Mouse (Mus musculus): ENCODE data around the gene Wbp2nl.
A peak's percentile ranks its signal among the peaks of the same experiment; 100 is the strongest.

The Wbp2nl gene

GRCm38 (mm10) chr15:82298764-82299561 lies at the start of gene Wbp2nl:
Gene Wbp2nl, plus strand, starts transcription at chr15:82298954.
- DNase-seq, result no peak

- no peak for DNase-seq
These were observed 47.2 kb upstream of the Wbp2nl start for GRCm38 (mm10) chr15:82251579-82251978.

DNA sequence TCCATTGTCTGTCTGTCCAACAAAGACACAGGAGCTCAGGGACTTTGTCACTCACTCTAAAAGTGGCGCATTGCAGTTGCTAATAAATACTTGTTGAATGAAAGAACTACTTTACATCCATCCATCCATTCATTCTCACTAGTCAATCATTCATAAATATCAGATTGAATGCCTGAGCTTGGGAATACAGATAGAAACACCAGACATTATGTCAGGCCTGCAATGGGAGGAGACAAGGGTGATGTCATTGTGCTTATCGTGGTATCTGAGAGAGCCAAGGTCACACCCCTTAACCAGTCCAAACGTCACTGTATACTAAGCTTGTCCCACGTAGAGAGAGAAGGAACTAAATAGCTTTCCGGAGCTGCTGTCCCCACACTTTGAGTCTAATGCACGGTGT lies 46.7 kb upstream of the Wbp2nl start, which contains the start of gene 1500009C09Rik:
1500009C09Rik (plus strand) TSS at position 301 of the 400 bp plus-strand sequence.
- no peak for DNase-seq

DNA sequence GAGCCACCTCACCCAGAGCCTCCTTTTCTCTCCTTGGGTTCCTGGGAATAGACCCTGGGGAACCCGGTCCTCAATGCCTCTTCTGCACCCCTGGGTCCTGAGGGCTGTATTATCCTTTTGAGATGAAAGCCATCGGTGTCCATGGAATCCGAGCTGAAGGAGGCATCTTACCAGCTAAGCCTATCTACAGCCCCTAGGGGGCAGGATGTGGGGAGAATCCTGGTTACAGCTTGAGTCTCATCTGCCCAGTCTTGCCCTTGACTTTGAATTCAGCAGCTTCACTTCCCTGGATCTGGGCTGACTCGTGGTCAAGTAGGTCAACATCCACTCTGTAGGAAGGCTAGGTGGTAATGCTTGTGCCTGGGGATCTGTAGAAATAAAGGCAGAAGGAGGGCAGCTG lies 43.5 kb upstream of the Wbp2nl start:
- DNase-seq, result no peak

GRCm38 (mm10) chr15:82255944-82256383 lies 42.8 kb upstream of the Wbp2nl start:
- no peak for DNase-seq

- DNase-seq, result peak; percentile 84
These were observed 39.2 kb upstream of the Wbp2nl start for GRCm38 (mm10) chr15:82259510-82259909.

- DNase-seq, result peak; percentile 72
These were observed 32.4 kb upstream of the Wbp2nl start for GRCm38 (mm10) chr15:82266356-82266755.

GRCm38 (mm10) chr15:82268185-82268584 lies 30.6 kb upstream of the Wbp2nl start:
- no peak for DNase-seq

- DNase-seq, result no peak
These were observed 30.0 kb upstream of the Wbp2nl start for GRCm38 (mm10) chr15:82268783-82269182.

GRCm38 (mm10) chr15:82271201-82271600 lies 27.6 kb upstream of the Wbp2nl start:
- peak; percentile 62 for DNase-seq

GRCm38 (mm10) chr15:82272295-82272694 lies 26.5 kb upstream of the Wbp2nl start:
- no peak for DNase-seq

GRCm38 (mm10) chr15:82274593-82274926 lies 24.2 kb upstream of the Wbp2nl start, which contains the start of gene Sept3:
Gene Sept3, plus strand, starts transcription at chr15:82274893.
- no peak for DNase-seq

DNA sequence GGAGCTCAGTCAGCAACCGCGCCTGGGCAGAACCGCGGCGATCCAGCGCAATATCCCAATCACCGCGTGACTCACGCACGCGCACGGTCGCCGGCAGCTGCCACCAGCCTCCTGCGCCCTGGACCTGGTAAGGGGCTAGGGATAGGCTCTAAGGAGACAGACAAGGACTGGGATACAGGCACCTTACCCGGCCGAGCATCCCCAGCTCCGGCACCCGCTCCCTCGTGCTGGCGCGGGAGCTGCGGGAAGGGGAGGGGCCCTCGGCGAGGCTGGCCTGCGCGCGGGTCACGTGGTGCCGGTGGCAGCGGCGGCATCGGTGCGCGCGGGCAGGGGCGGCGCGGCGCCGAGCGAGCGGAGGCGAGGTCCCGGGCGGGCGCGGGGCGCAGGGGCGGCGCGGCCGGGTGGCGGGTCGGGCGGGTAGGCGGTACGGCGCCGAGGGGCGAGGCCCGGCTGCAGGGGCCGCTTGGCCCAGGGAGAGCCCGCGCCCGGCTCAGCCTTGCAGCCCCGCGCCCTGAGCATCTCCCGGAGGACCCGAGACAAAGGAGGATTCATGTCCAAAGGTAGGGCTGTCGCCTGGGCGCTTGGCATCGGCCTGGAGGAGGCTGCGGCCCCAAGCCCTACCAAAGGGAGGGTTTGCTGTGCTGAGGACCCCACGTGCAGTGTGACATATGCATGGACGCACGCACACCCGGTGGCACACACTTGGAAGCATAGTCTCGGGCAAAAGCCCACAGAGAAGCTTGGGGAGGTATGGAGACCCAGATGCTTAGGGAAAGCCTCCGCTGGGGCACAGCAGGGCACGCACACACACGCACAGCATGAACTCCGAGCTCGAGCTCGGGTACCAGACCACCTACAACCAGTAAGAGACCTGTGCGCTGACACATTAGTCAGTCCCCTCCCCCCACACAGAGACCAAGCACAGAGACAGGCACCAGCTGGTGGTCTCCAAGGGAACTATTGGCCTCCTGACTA lies 23.5 kb upstream of the Wbp2nl start:
- DNase-seq, result peak; percentile 34

- no peak for DNase-seq
These were observed 21.2 kb upstream of the Wbp2nl start for GRCm38 (mm10) chr15:82277591-82277990.

DNA sequence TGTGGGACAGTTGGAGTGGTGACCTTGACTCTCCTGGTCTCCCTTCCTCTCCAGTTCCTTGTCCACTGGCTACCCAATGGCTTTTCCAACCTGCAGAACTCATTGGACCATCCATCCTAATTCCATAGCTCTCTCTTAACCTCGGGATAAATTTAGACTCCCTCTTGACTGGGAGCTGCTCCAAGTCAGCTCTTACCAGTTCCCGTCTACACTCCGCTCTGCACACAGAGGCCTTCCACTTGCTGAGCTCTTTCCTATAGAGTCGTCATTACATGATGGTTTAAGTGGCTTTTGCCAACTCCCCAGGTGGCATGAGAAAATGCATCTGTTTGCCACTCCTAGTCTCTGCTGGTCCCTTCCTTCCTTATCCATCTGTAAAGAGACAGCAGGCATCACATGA lies 18.1 kb upstream of the Wbp2nl start:
- no peak for DNase-seq

DNA sequence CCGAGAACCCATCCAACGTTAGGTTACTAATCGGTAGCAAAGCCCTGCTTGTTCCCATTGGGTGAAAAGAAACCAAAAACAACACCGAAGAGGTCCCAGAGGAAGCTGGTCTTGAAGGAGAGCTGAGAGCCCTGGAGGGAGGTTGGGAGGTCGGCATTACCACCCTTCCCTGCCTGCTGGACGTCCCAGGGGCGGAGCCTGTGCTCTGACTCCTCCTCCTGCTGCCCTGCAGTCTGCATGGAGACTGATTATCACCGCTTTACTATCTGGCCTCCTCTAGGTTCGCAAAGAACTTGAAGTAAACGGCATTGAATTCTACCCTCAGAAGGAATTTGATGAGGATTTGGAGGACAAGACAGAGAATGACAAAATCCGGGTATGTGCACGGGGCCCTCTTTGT lies 12.6 kb upstream of the Wbp2nl start:
- no peak for DNase-seq

- no peak for DNase-seq
These were observed 8.5 kb upstream of the Wbp2nl start for GRCm38 (mm10) chr15:82290252-82290651.

DNA sequence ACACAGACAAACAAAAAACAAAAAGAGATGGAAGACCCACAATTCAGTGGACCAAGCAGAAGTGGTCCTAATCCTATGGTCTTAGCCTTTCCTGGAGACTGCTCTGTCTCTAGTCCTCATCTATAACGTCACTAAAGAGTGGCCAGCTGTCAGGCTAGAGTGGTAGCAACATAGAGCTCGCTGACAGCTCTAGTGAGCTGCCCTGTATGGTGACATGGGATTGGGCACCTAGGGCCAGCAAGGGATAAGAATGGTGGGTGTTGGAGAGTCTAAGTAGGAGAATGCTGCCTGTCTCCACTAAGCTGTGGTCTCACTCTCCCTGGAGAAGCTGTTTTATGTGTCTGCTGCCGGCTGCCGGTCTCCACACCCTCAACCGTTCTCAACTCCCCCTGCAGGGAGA lies 5.9 kb upstream of the Wbp2nl start:
- no peak for DNase-seq

DNA sequence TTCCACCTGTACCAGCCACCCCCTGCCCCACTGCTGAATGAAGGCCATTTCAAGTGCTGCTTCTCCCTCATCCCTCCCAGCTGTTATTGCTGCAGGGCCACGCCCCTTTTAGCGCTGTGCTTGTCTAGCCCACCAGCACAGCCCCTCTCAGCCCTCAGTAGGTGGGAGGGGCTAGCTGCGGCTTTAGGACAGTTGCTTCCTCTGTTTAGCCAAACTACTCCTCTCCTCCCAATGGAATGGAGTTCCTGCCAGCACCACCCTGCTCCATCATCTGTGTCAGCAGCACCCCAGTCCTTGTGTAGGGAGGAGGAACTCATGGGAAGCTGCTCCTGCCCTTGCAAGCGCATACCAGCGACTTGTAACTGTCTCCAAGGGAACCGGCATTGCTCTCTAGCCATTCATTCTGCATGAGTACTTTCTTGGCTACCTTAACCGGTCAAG lies 5.5 kb upstream of the Wbp2nl start:
- DNase-seq, result no peak

DNA sequence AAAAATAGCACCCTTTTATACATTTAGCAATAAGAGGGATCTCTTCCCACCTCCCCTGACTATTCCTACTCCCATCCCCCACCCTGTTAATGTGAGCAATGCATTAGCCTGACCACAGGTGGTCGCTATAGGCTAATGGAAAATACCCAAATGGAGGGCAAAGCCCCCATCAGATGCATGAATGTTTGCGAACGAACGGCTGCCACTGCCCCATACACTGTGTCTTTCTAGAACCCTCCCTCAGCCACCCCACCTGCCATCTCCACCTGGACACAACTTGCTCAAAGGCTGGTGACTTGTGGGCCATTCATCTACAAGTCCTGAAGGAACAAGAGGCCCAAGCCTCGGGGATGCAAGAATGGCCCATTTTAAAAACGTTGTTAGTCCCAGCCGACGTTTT lies 4.7 kb upstream of the Wbp2nl start:
- no peak for DNase-seq

- no peak for DNase-seq
These were observed 8.4 kb downstream of the Wbp2nl start for GRCm38 (mm10) chr15:82307107-82307506.

GRCm38 (mm10) chr15:82308416-82308815 lies 9.7 kb downstream of the Wbp2nl start:
- DNase-seq, result no peak

- no peak for DNase-seq
These were observed 19.1 kb downstream of the Wbp2nl start for GRCm38 (mm10) chr15:82317839-82318238.

DNA sequence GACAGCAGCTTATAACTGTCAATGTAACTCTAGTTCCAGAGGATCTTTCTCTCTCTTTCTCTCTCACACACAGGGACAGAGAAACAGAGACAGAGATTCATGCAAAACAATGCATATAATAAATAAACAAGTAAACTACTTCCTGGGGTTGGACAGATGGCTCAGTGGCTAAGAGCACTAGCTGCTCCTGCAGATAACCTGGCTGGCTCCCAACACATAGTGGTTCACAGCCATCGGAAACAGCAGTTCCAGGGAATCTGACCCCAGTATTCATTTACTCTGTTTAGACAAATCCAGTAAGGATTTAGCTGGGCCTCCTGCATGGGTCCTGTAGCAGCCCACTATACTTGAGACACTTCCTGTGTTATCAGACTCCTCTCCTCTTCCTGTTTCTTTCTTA lies 20.9 kb downstream of the Wbp2nl start:
- DNase-seq, result no peak
